Mouse (Mus musculus) CH12.LX (cell line): Measurements from ENCODE around the gene Dpp6. TPM values are rescaled to one million over a fixed set of nuclear protein-coding genes. Genes with fewer than 3 reads are reported as not detected.

Source experiments
- DNase-seq: peaks from one replicate; pipeline ENCODE4 v3.0.0-alpha.2; 2013; ENCODE audit errors: extremely low read depth
- H3K27ac ChIP-seq: 2 replicates; pipeline ENCODE4 v1.5.1; 2012; ENCODE audit warnings: low read depth, mild to moderate bottlenecking, control low read depth, moderate library complexity; ENCODE audit not compliant: insufficient read depth
- H3K27me3 ChIP-seq: replicated peaks from 2 replicates; pipeline ENCODE3; 2012; ENCODE audit warnings: inconsistent platforms
- H3K36me3 ChIP-seq, 2 experiments: replicated peaks in 1 of 2; 2 replicates each; pipeline versions ENCODE3 to v1.6.1; 2012; ENCODE audit warnings: inconsistent platforms in 1 of 2, low read length in 1 of 2, mild to moderate bottlenecking in 1 of 2, mixed read lengths in 1 of 2, moderate library complexity in 1 of 2; ENCODE audit not compliant: control insufficient read depth in 1 of 2, insufficient read depth in 1 of 2
- H3K4me1 ChIP-seq, 2 experiments: 2 replicates each; pipeline ENCODE4 v1.6.1; 2012; ENCODE audit warnings: inconsistent platforms in 1 of 2, moderate library complexity in 1 of 2; ENCODE audit not compliant: insufficient read depth in 2 of 2, control insufficient read depth in 1 of 2
- H3K4me2 ChIP-seq: 2 replicates; pipeline ENCODE4 v1.6.1; 2012; ENCODE audit warnings: low read depth, mild to moderate bottlenecking, control low read depth; ENCODE audit not compliant: poor library complexity, insufficient read depth, severe bottlenecking
- H3K4me3 ChIP-seq, 3 experiments: fragments of 150-350 bp in 1 of 3; sonication (generic) in 1 of 3; replicated peaks in 1 of 3; 2 replicates each; pipeline versions ENCODE3 to v1.5.1; 2011 to 2012; ENCODE audit warnings: low read depth in 2 of 3, low read length in 2 of 3, mild to moderate bottlenecking in 2 of 3, moderate library complexity in 2 of 3, control low read depth in 1 of 3, improper control_type of control experiment in 1 of 3, inconsistent platforms in 1 of 3, mixed read lengths in 1 of 3; ENCODE audit not compliant: poor library complexity in 1 of 3
- H3K79me2 ChIP-seq: replicated peaks from 2 replicates; pipeline ENCODE4 v1.6.1; 2012; ENCODE audit warnings: mild to moderate bottlenecking, moderate library complexity; ENCODE audit not compliant: control insufficient read depth, poor library complexity, insufficient read depth, severe bottlenecking; ENCODE audit errors: extremely low read depth
- H3K9ac ChIP-seq: 2 replicates; pipeline ENCODE4 v1.6.1; 2012; ENCODE audit warnings: low read depth, mild to moderate bottlenecking, control low read depth, moderate library complexity; ENCODE audit not compliant: insufficient read depth
- H3K9me3 ChIP-seq: replicated peaks from 2 replicates; pipeline ENCODE3; 2012; ENCODE audit warnings: low read length, inconsistent platforms, mixed read lengths
- BHLHE40 ChIP-seq: IDR thresholded peaks from 2 replicates; pipeline ENCODE4 v1.6.1; 2011; ENCODE audit warnings: mild to moderate bottlenecking, low read depth, low read length, improper control_type of control experiment
- CHD1 ChIP-seq: IDR thresholded peaks from 2 replicates; pipeline ENCODE4 v1.6.1; 2012; ENCODE audit warnings: low read depth, low read length, improper control_type of control experiment, inconsistent platforms
- CTCF ChIP-seq, 2 experiments: IDR thresholded peaks in 1 of 2; conservative IDR thresholded peaks in 1 of 2; 2 replicates each; pipeline ENCODE4 v1.5.1; 2011 to 2012; ENCODE audit warnings: low read depth in 2 of 2, low read length in 2 of 2, improper control_type of control experiment in 1 of 2, inconsistent platforms in 1 of 2, mild to moderate bottlenecking in 1 of 2, moderate library complexity in 1 of 2
- ELF1 ChIP-seq: IDR thresholded peaks from 2 replicates; pipeline ENCODE4 v1.6.1; 2014; ENCODE audit warnings: low read depth, mild to moderate bottlenecking, inconsistent platforms, low read length, improper control_type of control experiment
- EP300 ChIP-seq: IDR thresholded peaks from 2 replicates; pipeline ENCODE4 v1.6.1; 2011; ENCODE audit warnings: low read length, improper control_type of control experiment
- ETS1 ChIP-seq: conservative IDR thresholded peaks from 2 replicates; pipeline ENCODE4 v1.6.1; 2012; ENCODE audit warnings: low read depth, mild to moderate bottlenecking, inconsistent platforms, low read length, improper control_type of control experiment, moderate library complexity
- HCFC1 ChIP-seq: IDR thresholded peaks from 2 replicates; pipeline ENCODE4 v1.6.1; 2012; ENCODE audit warnings: low read depth, mild to moderate bottlenecking, inconsistent platforms, low read length, improper control_type of control experiment
- MAZ ChIP-seq: IDR thresholded peaks from 2 replicates; pipeline ENCODE4 v1.6.1; 2012; ENCODE audit warnings: low read depth, mild to moderate bottlenecking, inconsistent platforms, low read length, improper control_type of control experiment, moderate library complexity
- MEF2A ChIP-seq: IDR thresholded peaks from 2 replicates; pipeline ENCODE4 v1.6.1; 2014; ENCODE audit warnings: low read depth, mild to moderate bottlenecking, inconsistent platforms, low read length, improper control_type of control experiment, borderline replicate concordance
- PAX5 ChIP-seq: IDR thresholded peaks from 2 replicates; pipeline ENCODE4 v1.6.1; 2012; ENCODE audit warnings: low read length, inconsistent platforms, mixed read lengths
- POLR2A ChIP-seq: IDR thresholded peaks from 2 replicates; pipeline ENCODE4 v1.6.1; 2011; ENCODE audit warnings: low read depth, mild to moderate bottlenecking, improper control_type of control experiment, low read length
- POLR2AphosphoS2 ChIP-seq: IDR thresholded peaks from 2 replicates; pipeline ENCODE4 v1.6.1; 2011; ENCODE audit warnings: low read depth, low read length, improper control_type of control experiment
- RAD21 ChIP-seq: IDR thresholded peaks from 2 replicates; pipeline ENCODE4 v1.6.1; 2011; ENCODE audit warnings: low read depth, mild to moderate bottlenecking, low read length, improper control_type of control experiment, moderate library complexity
- SIN3A ChIP-seq: IDR thresholded peaks from 2 replicates; pipeline ENCODE4 v1.6.1; 2012; ENCODE audit warnings: low read length, improper control_type of control experiment, inconsistent platforms
- SMC3 ChIP-seq: IDR thresholded peaks from 2 replicates; pipeline ENCODE4 v1.6.1; 2011; ENCODE audit warnings: low read depth, low read length, improper control_type of control experiment
- TBP ChIP-seq: conservative IDR thresholded peaks from 2 replicates; pipeline ENCODE4 v1.6.1; 2011; ENCODE audit warnings: low read depth, low read length, improper control_type of control experiment
- TCF12 ChIP-seq: IDR thresholded peaks from 2 replicates; pipeline ENCODE4 v1.6.1; 2014; ENCODE audit warnings: low read depth, mild to moderate bottlenecking, inconsistent platforms, low read length, improper control_type of control experiment
- USF2 ChIP-seq: conservative IDR thresholded peaks from 2 replicates; pipeline ENCODE4 v1.6.1; 2011; ENCODE audit warnings: low read depth, low read length, improper control_type of control experiment
- ZKSCAN1 ChIP-seq: IDR thresholded peaks from 2 replicates; pipeline ENCODE4 v1.6.1; 2012; ENCODE audit warnings: low read depth, inconsistent platforms, low read length, improper control_type of control experiment, borderline replicate concordance
- dilution Hi-C: fragments of 300-500 bp; cut with MboI; formaldehyde crosslinking; loops from 2 replicates; pipeline ENCODE4 v1.14.3; 2020; ENCODE audit warnings: low sequenced_read_pairs; ENCODE audit not compliant: extremely low pct_unique_long_range_greater_than_20kb, extremely low pct_ligation_motif_present
- in situ Hi-C: fragments of 300-500 bp; cut with MboI; formaldehyde crosslinking; loops from 3 replicates; pipeline ENCODE4 v1.14.3; 2019; ENCODE audit warnings: low sequenced_read_pairs, low pct_ligation_motif_present, low pct_unique_long_range_greater_than_20kb, mixed read lengths
- polyA plus RNA-seq: library from polyadenylated mRNA; unstranded; fragments of >175 nt; gene quantifications from 2 replicates; pipeline ENCODE4 v1.2.1, GENCODE M21; 2012; ENCODE audit warnings: low read depth; ENCODE audit not compliant: insufficient read length
- total RNA-seq, 2 experiments: library from RNA; depleted of rRNA; stranded (reverse); fragments of 300-350 nt in 1 of 2; fragments of >200 nt in 1 of 2; gene quantifications; 2 replicates each; pipeline ENCODE4 v1.2.3; 2012 to 2014

Dpp6 gene
- total and polyA plus RNA-seq, 3 experiments: not detected

GRCm38 (mm10) chr5:27481706-27482105 lies 664.7 kb downstream of the Dpp6 start:
- H3K4me1 ChIP-seq: peaks cover 0 to 17% of the 10 kb centered on the region in 2 experiments; a peak in 2 of 4 replicates
- no peaks in the 10 kb centered on the region for H3K27me3 ChIP-seq
- no peaks in the 10 kb centered on the region for H3K36me3 ChIP-seq
- H3K27ac ChIP-seq: no peak overlapping the region
- DNase-seq: no peak
- H3K9ac ChIP-seq: no peak overlapping the region
- H3K4me2 ChIP-seq: no peak overlapping the region
- H3K79me2 ChIP-seq: no peaks in the 10 kb centered on the region
- dilution Hi-C loops: no loop called here
- peaks cover 42% of the 10 kb centered on the region for H3K9me3 ChIP-seq
- no peak overlapping the region for H3K4me3 ChIP-seq
- no peak for TF ChIP-seq BHLHE40
- TF ChIP-seq ELF1: no peak
- TF ChIP-seq HCFC1: no peak
- no peak for TF ChIP-seq ETS1
- TF ChIP-seq MEF2A: no peak
- no peak for TF ChIP-seq USF2
- no peak for TF ChIP-seq EP300
- no peak for TF ChIP-seq POLR2A
- no peak for TF ChIP-seq MAZ
- TF ChIP-seq, all 38 proteins: peak for 0
- in situ Hi-C loops: no loop called here

DNA sequence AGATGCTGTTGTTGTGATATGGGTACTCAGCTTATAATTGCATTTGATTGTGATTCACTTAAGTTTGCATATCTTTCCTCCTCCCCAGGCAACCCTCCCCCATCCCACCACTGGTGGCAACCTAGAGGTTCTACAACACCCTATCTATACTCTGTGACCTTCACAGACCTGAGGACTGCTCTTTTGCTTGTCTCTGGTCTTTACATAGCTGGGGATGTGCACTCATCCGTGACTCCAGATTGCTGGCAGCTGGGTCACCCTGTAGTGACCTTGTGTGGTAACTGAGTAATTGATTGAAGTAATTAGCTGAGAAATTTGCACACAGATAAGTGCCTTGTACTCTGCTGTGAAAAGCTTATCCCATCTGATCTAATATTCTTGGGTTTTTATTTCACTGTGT lies 669.1 kb downstream of the Dpp6 start:
- no peak overlapping the region for H3K27ac ChIP-seq
- peaks cover 0 to 17% of the 10 kb centered on the region in 2 experiments; a peak in 2 of 4 replicates for H3K4me1 ChIP-seq
- in situ Hi-C loops (no loop called here), dilution Hi-C loops (no loop called here)
- H3K36me3 ChIP-seq: no peaks in the 10 kb centered on the region
- H3K79me2 ChIP-seq: no peaks in the 10 kb centered on the region
- H3K9ac ChIP-seq: no peak overlapping the region
- TF ChIP-seq POLR2AphosphoS2: no peak
- TF ChIP-seq PAX5: no peak
- TF ChIP-seq EP300: no peak
- TF ChIP-seq SIN3A: no peak
- no peak for TF ChIP-seq ETS1
- TF ChIP-seq ZKSCAN1: no peak
- TF ChIP-seq CTCF (conservative IDR thresholded peaks at IDR 0.05 in 1 of 2, IDR thresholded peaks at IDR 0.05 in 1 of 2; ENCODE audit: low read depth in 2 of 2, low read length in 2 of 2): no peak
- no peak for TF ChIP-seq CHD1
- TF ChIP-seq RAD21: no peak
- TF ChIP-seq TCF12: no peak
- TF ChIP-seq TBP: no peak
- TF ChIP-seq BHLHE40: no peak
- no peak for TF ChIP-seq SMC3
- peaks cover 45% of the 10 kb centered on the region for H3K9me3 ChIP-seq
- H3K4me2 ChIP-seq: no peak overlapping the region
- no peaks in the 10 kb centered on the region for H3K27me3 ChIP-seq
- no peak overlapping the region for H3K4me3 ChIP-seq
- peak; percentile 23 for DNase-seq
